Mouse (Mus musculus) megakaryocyte, embryonic 14.5 days (primary cell): ENCODE results near the gene Krtap5-3.

Experiments
- FLI1 ChIP-seq: IDR thresholded peaks from 2 replicates; pipeline ENCODE4 v1.6.1; 2012; ENCODE audit warnings: low read length, inconsistent platforms, mixed read lengths
- GATA1 ChIP-seq: IDR thresholded peaks from 3 replicates; pipeline ENCODE4 v1.6.1; 2012; ENCODE audit warnings: mixed read lengths, low read length, inconsistent platforms, borderline replicate concordance

DNA sequence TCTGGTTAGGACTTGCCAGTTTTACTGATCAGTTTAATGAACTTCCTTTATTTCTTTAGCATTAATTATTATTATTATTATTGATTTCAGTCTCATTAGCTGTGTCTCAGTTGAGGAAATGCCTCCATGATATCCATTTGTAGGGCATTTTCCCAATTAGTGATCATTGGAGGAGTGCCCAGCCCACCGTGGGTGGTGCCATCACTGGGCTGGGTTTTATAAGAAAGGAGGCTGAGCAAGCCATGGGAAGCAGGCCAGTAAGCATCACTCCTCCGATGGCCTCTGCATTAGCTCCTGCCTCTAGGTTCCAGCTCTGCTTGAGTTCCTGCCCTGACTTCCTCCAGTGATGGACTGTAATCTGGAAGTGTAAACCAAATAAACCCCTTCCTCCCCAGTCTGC lies 13.0 kb upstream of the Krtap5-3 start:
- TF ChIP-seq GATA1 (no peak), FLI1 (no peak)
